Mouse (Mus musculus) left cerebral cortex, adult 8-10 months (tissue): Measurements from ENCODE around the gene Krt6a. TPM values are rescaled to one million over a fixed set of nuclear protein-coding genes. Genes with fewer than 3 reads are reported as not detected.
"Not testable (repeated sequence)": the region's sequence is repeated elsewhere in the genome, so short reads cannot be mapped to it uniquely, and the experiment has no call there.

Source experiments
- DNase-seq, 2 experiments: peaks; one replicate each; pipeline ENCODE4 v3.0.0; 2022; ENCODE audit warnings: low spot score in 2 of 2
- total RNA-seq, 4 experiments: library from RNA; stranded (reverse); gene quantifications; 2 replicates each; pipeline ENCODE4 v1.2.4; 2022

Gene Krt6a
- not detected for total RNA-seq

DNA sequence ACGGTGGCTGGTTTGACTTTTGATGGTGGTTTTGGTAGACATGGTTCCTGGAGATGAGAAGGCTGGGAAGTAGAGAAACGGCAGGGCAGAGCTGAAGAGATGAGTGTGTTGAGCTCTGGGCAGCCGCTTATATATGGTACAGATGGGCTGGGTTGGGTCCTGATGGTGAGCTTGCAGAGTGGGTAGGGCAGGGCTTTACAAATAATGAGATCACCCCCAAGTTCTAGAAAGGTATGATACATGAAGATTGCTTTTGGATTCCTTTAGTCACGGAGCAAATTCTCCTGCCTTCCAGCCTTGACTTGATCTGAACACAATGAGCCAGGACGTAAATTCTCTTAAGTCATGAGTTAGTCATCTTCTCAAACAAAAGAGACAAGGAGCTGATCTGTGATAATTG lies at the start of gene Krt6a:
Gene Krt6a, minus strand, starts transcription at position 101 of the 400 bp plus-strand sequence.
- DNase-seq: no peak

- DNase-seq: no peak
Observed at GRCm38 (mm10) chr15:101742711-101743110, 48.6 kb upstream of the Krt6a start, which contains the start of gene Krt71. Gene Krt71 (minus strand): TSS chr15:101743109.

GRCm38 (mm10) chr15:101737786-101738185 lies 43.7 kb upstream of the Krt6a start:
- no peak for DNase-seq

DNA sequence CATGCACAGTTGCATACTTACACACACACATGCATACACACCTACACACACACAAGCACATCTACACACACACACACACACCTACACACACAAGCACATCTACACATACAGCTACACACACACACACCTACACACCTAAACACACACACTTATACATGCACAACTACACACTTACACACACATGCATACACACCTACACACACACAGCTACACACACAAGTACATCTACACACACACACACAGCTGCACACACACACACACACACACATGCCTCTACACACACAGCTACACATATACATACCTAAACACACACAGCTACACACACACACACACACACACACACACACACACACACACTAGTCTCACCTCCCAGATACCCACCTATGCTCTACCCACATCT lies 36.5 kb upstream of the Krt6a start:
- DNase-seq: no peak

GRCm38 (mm10) chr15:101724686-101725085 lies 30.6 kb upstream of the Krt6a start:
- no peak for DNase-seq

DNA sequence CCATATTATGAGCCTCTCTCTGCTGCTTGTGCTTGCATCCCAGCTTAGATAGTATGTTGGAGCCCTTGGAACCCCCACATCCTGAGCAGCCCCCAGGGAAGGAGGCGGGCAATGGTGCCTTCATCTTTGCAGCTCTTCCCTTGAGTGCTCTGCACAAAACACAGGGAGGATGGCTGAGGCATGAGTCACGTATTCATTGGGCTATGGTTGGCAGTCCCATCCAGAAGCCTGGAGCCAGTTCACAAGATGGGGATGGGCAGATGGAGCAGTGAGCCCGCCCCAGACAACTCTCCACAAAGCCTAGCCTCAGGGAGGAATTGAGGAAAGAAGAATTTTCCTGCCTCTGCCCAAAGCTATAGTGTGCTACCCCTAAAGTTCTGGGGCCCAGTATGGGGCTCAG lies 21.7 kb upstream of the Krt6a start:
- no peak for DNase-seq

- DNase-seq: no peak
Observed at GRCm38 (mm10) chr15:101714356-101714755, 20.2 kb upstream of the Krt6a start.

DNA sequence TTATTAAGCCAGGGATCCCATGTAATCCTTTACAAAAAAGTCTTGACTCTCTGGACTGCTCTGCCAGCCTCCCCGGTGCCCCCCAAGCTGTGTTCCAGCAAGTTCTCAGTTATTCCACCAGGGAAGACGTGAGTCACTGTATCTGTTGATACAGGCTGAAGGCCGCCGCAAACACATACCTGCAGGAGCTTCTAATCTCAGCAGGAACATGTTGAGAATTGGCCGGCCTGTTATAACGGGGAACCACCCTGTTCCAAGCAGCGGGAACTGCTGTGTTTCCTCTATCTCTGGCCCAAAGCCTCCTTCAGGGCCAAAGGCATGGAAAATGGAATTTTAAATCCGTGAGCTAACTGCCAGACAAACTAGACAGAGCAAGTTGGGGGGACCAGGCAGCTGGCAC lies 19.6 kb upstream of the Krt6a start:
- no peak for DNase-seq

- no peak for DNase-seq
Observed at GRCm38 (mm10) chr15:101712720-101713119, 18.6 kb upstream of the Krt6a start, which contains the start of gene Krt5. Gene Krt5 (minus strand): TSS chr15:101712898.

DNA sequence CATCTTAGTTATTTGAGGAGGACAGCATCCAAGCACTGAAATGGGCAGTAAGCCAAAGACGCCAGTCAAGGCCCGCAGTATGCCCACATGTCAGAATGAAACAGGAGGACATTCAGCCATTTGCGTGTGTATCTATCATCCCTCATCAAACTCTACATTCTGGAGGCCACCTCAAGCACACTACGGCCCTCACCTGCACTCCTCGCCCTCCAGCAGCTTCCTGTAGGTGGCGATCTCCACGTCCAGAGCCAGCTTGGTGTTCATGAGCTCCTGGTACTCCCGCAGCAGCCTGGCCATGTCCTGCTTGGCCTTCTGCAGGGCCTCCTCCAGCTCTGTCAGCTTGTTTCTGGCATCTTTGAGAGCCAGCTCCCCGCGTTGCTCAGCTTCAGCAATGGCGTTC lies 14.6 kb upstream of the Krt6a start:
- DNase-seq: no peak

- no peak for DNase-seq
Observed at GRCm38 (mm10) chr15:101707454-101707853, 13.3 kb upstream of the Krt6a start.

GRCm38 (mm10) chr15:101704066-101704465 lies 10.0 kb upstream of the Krt6a start:
- DNase-seq: no peak

DNA sequence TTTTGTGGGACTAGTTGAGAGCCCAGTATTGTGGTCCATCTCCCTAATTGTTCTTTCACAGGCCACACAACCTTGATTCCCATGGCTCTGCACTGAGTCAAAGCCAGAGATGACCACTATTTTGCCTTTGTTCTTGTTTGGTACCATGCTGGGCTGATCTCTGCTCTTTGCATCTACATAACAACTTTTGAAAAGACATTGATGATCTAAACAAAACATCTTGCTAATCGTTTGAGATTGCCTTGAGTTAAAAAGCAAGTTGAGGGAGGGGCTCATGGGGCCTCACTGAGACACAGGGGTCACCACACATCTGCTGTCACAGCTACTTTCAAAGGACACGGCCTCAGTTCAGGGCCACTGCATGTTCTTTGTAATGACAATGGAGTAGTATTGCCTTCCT lies 8.3 kb upstream of the Krt6a start:
- DNase-seq: no peak

DNA sequence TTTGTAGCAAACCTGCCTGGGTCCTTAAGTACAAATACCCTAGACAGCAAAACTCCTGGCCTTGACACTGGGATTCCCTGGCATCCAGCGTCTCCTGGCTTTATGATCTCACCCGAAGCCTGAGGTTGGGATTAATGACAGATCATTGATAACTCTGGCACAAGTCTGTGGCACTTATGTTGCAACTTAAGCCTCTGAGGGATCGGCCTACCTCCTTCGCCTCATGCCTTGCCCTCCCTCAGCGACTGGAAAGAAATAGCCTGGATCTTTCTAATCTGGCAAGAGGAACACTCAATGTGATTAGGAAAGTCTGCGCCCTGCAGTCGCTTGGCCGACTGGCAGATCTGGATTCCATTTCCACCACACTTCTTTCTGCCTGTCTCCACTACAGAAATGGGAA lies 5.8 kb upstream of the Krt6a start:
- no peak for DNase-seq

GRCm38 (mm10) chr15:101699192-101699591 lies 5.1 kb upstream of the Krt6a start:
- DNase-seq: no peak

DNA sequence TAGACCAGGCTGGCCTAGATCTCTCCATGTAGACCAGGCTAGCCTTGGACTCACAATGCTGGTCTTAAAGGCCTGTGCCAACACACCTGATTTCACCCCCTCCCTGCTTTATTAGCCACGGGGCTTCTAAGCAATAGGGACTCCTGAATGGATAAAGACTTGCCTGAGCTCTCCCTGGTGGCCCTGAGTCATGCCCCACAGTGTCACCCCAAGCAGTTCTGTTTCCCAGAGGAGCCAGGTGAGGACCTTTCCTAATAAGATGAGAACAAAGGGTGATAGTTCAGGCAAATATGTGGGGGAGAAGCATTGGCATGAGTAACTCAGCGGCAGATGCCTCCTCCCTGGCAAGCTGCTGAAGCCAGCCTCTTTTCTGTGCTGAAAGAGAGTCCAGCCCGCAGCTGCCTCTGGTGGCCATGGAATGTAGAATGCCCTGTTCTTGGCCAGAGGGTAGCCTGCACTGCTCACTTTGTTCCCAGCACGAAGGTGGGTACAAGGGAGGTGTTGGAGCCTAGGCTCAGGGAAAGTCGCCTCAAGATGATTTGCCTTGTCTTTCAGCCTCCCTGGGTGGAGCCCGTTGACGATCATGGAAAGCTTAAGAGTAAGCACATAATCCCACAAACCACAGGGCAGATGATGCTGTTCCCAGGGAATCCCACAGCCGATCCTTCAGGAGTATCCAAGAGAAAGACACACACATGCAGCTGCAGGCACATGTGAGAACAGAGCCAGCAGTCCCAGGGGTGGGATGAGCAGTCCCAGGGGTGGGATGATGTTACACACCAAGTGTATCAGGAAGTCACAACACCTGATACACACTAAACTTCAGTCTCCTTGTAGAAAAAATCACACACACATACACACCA lies 3.5 kb upstream of the Krt6a start:
- no peak for DNase-seq

- DNase-seq: not testable (repeated sequence)
Observed at GRCm38 (mm10) chr15:101690460-101690859, 3.6 kb downstream of the Krt6a start.

DNA sequence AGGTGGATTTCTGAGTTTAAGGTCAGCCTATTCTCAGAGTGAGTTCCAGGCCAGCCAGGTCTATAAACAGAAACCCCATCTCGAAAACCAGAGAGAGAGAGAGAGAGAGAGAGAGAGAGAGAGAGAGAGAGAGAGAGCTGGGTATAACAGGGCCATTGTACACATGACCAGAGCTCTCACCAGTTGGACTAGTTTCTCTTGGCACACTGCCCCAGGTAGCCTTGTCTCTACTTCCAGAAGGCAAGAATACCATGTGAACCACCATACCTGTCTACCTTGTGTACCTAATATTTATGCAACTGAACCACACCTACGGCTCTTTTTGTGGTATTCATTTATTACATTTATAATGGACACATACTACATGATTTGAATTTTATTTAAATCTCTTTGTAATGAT lies 5.9 kb downstream of the Krt6a start:
- DNase-seq: no peak

- DNase-seq: no peak
Observed at GRCm38 (mm10) chr15:101680187-101680586, 13.9 kb downstream of the Krt6a start, which contains the start of gene Krt6b. Gene Krt6b (minus strand): TSS chr15:101680287.

- no peak for DNase-seq
Observed at GRCm38 (mm10) chr15:101675978-101676377, 18.1 kb downstream of the Krt6a start.

DNA sequence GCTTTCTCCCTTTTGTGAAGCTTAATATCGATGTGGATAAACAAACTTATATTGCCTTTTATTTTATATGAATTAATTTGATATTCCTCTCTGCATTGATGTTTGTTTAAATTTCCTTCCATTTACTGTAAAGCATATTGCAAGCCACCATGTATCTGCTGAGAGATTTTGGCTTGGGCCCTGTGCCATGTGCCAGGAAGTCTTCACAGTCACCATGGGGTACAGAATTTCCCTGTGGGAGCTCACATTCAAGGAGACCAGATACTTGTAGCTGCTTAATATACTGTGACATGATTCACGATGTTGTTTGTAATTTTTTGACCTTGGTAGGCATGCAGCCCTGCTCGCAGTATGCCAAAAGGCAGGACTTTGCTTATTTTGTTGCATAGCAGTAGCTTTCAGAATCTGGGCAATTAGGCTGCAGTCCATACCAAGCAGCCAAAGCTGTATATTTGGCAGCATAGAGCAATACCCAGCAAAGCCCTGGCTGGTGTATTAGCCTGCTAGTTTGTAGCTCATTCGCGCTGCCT lies 41.3 kb downstream of the Krt6a start:
- DNase-seq: no peak

- no peak for DNase-seq
Observed at GRCm38 (mm10) chr15:101647280-101647679, 46.8 kb downstream of the Krt6a start, which contains the start of gene Gm5478. Gene Gm5478 (minus strand): TSS chr15:101647380.
